Mouse (Mus musculus): ENCODE measurements around the gene Fam19a4. TPM values are rescaled to one million over a fixed set of nuclear protein-coding genes. Genes with fewer than 3 reads are reported as not detected.
A peak's percentile ranks its signal among the peaks of the same experiment; 100 is the strongest.

Fam19a4 gene
- polyA plus RNA-seq, 2 experiments: 0.28 to 0.31 TPM

DNA sequence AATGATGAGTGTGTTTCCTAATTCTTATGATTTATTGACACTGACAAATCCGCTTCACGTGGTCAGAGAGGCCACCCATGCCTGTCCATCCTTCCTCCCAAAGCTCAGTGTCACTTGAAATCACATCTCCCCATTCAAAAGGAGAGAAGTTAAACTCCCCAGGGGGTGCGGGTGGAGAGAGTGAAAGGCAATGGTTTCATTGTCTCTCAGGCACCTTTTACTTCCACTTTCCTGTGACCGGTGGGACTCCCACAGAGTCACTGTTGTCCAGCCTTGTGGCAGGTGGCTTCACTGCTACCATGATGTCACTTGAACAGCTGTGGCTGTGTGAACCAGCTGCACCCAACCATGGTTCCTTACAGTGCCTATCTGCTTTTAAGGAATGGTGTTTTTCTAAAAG is 11.8 kb downstream of the Fam19a4 start:
- no peak overlapping the region for H3K9ac ChIP-seq (ENCODE audit: low read depth, low read length, severe bottlenecking)
- no peaks in the 10 kb centered on the region for H3K4me1 ChIP-seq (ENCODE audit: control insufficient read depth, insufficient read depth, low read length)
- H3K27ac ChIP-seq (replicated peaks; ENCODE audit: low read depth, low read length): no peak overlapping the region
- ATAC-seq (ENCODE audit: low FRiP score, low read depth): no peak
- H3K4me2 ChIP-seq (replicated peaks; ENCODE audit: low read depth, low read length, severe bottlenecking): no peak overlapping the region
- 38% methylated on average over 4 of the region's 4 CpGs for WGBS
- no peaks in the 10 kb centered on the region for H3K27me3 ChIP-seq (ENCODE audit: control insufficient read depth, insufficient read depth, low read length)
- DNase-seq (ENCODE audit: low spot score): no peak
- H3K36me3 ChIP-seq (ENCODE audit: control insufficient read depth, insufficient read depth, low read length): no peaks in the 10 kb centered on the region
- no peaks in the 10 kb centered on the region for H3K9me3 ChIP-seq (ENCODE audit: control insufficient read depth, low read length)
- no peak overlapping the region for H3K4me3 ChIP-seq (replicated peaks; ENCODE audit: low read length)
- TF ChIP-seq POLR2A (IDR thresholded peaks at IDR 0.05; ENCODE audit: borderline replicate concordance, extremely low read depth, insufficient read depth, insufficient read length): no peak

DNA sequence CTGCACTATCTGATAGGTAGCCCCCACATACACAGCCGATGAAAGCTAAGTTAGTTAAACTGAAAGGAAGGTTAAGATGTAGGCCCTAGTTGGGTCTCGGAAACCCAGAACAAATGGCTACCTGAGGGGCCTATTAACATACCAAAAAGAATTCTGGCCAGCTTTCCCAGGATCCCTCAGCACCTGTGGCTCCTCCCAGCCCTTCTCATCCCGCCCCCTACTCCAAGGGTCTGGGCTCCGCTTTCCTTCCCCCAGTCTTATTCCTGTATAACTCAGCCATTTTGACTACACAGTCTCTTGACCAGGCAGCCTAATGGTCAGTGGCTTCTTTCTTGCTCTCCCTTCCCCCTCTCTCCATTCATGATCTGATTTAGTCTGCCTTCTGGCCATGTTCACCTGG is 13.7 kb downstream of the Fam19a4 start:
- WGBS: 70% methylated on average over 4 of the region's 4 CpGs

DNA sequence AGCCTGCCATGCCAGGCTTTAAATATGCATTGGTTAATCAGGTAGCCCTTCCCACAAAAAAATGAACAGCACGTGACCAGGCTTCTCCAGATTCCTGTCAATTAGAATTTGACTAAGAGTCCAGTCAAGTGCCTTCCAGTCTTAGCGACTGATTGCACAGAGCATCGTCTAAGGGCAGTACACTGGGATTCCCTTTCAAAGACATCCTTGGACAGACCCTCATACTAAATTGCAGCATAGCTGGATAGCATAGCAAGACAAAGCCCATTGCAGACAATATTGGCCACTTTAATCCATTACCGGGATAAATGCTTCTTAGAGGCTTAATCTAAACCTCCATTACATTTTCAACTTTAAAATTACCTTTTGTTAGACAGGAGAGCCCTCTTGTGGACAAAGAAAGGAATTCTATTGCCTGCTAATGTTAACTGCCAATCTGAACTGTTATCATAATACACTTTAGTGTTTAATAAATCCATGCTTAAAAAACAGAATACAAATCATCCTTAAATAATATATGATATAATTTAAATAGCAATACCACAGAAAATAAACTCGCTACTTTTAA is 33.0 kb downstream of the Fam19a4 start:
- no peak for TF ChIP-seq POLR2A (IDR thresholded peaks at IDR 0.05; ENCODE audit: borderline replicate concordance, extremely low read depth, insufficient read depth, insufficient read length)
- DNase-seq (ENCODE audit: low spot score): peak; percentile 52
- no peak overlapping the region for H3K4me2 ChIP-seq (replicated peaks; ENCODE audit: low read depth, low read length, severe bottlenecking)
- H3K9me3 ChIP-seq (ENCODE audit: control insufficient read depth, low read length): no peaks in the 10 kb centered on the region
- no peak overlapping the region for H3K4me3 ChIP-seq (replicated peaks; ENCODE audit: low read length)
- H3K9ac ChIP-seq (ENCODE audit: low read depth, low read length, severe bottlenecking): no peak overlapping the region
- no peak for ATAC-seq (ENCODE audit: low FRiP score, low read depth)
- no peaks in the 10 kb centered on the region for H3K27me3 ChIP-seq (ENCODE audit: control insufficient read depth, insufficient read depth, low read length)
- whole genome bisulfite sequencing: 32% methylated on average over 5 of the region's 5 CpGs
- no peaks in the 10 kb centered on the region for H3K36me3 ChIP-seq (ENCODE audit: control insufficient read depth, insufficient read depth, low read length)
- no peaks in the 10 kb centered on the region for H3K4me1 ChIP-seq (ENCODE audit: control insufficient read depth, insufficient read depth, low read length)
- H3K27ac ChIP-seq (replicated peaks; ENCODE audit: low read depth, low read length): no peak overlapping the region

More for the DNA sequence above, 13.7 kb downstream of the Fam19a4 start:
- no peaks in the 10 kb centered on the region for H3K27me3 ChIP-seq (ENCODE audit: control insufficient read depth, insufficient read depth, low read length)
- no peak for TF ChIP-seq POLR2A (IDR thresholded peaks at IDR 0.05; ENCODE audit: borderline replicate concordance, extremely low read depth, insufficient read depth, insufficient read length)
- H3K4me3 ChIP-seq (replicated peaks; ENCODE audit: low read length): no peak overlapping the region
- no peaks in the 10 kb centered on the region for H3K9me3 ChIP-seq (ENCODE audit: control insufficient read depth, low read length)
- no peak overlapping the region for H3K4me2 ChIP-seq (replicated peaks; ENCODE audit: low read depth, low read length, severe bottlenecking)
- ATAC-seq (ENCODE audit: low FRiP score, low read depth) (no peak), DNase-seq (ENCODE audit: low spot score) (no peak)
- no peaks in the 10 kb centered on the region for H3K4me1 ChIP-seq (ENCODE audit: control insufficient read depth, insufficient read depth, low read length)
- H3K9ac ChIP-seq (ENCODE audit: low read depth, low read length, severe bottlenecking): no peak overlapping the region
- H3K27ac ChIP-seq (replicated peaks; ENCODE audit: low read depth, low read length): no peak overlapping the region
- H3K36me3 ChIP-seq (ENCODE audit: control insufficient read depth, insufficient read depth, low read length): no peaks in the 10 kb centered on the region

DNA sequence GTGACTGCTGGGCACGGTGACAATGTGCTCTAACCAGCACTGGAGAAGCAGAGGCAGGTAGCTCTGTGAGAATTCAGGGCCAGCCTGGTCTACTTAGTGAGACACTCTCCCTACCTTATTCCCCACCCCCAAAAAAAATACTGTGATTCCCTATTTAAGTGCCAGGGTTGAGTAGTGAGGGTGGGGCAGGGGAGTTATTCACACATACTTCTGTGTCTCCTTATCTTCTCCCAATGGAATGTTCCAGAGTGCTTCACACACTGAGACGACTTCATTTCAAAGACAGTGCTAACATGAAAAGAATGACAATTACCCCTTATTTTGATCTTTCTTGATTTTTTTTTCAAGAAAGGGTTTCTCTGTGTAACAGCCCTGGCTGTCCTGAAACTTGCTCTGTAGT is 40.9 kb downstream of the Fam19a4 start:
- Histone ChIP-seq H3K9ac (ENCODE audit: low read depth, low read length, severe bottlenecking) (no peak overlapping the region), H3K4me1 (ENCODE audit: control insufficient read depth, insufficient read depth, low read length) (no peaks in the 10 kb centered on the region), H3K27me3 (ENCODE audit: control insufficient read depth, insufficient read depth, low read length) (no peaks in the 10 kb centered on the region), H3K27ac (replicated peaks; ENCODE audit: low read depth, low read length) (no peak overlapping the region), H3K9me3 (ENCODE audit: control insufficient read depth, low read length) (no peaks in the 10 kb centered on the region), H3K36me3 (ENCODE audit: control insufficient read depth, insufficient read depth, low read length) (no peaks in the 10 kb centered on the region), H3K4me3 (replicated peaks; ENCODE audit: low read length) (no peak overlapping the region), H3K4me2 (replicated peaks; ENCODE audit: low read depth, low read length, severe bottlenecking) (no peak overlapping the region)
- no peak for DNase-seq (ENCODE audit: low spot score)
- no peak for TF ChIP-seq POLR2A (IDR thresholded peaks at IDR 0.05; ENCODE audit: borderline replicate concordance, extremely low read depth, insufficient read depth, insufficient read length)
- no peak for ATAC-seq (ENCODE audit: low FRiP score, low read depth)
- WGBS: 58% methylated on average over 2 of the region's 2 CpGs

DNA sequence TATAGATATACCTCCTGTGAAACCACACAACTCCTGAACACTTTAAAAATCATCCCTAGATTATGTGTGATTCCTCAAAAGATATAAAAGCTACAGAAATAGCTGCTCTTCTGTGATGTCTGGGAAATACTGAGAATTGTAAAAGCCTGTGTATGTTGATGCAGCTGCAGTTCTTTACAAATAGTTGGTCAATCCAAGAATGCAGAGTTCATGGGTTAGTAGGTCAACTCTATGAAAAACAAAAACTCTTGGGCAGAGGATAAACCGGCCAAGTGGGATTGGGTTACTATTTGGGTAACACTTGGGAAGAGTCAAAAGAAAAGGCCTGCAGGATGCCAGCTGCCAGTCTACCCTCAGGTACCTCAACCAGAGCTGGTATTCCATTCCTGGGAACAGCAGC is 43.5 kb downstream of the Fam19a4 start:
- H3K4me2 ChIP-seq (replicated peaks; ENCODE audit: low read depth, low read length, severe bottlenecking): no peak overlapping the region
- H3K4me1 ChIP-seq (ENCODE audit: control insufficient read depth, insufficient read depth, low read length): no peaks in the 10 kb centered on the region
- no peak for ATAC-seq (ENCODE audit: low FRiP score, low read depth)
- no peak for DNase-seq (ENCODE audit: low spot score)
- H3K27ac ChIP-seq (replicated peaks; ENCODE audit: low read depth, low read length): no peak overlapping the region
- H3K9ac ChIP-seq (ENCODE audit: low read depth, low read length, severe bottlenecking): no peak overlapping the region
- no peaks in the 10 kb centered on the region for H3K27me3 ChIP-seq (ENCODE audit: control insufficient read depth, insufficient read depth, low read length)
- no peaks in the 10 kb centered on the region for H3K36me3 ChIP-seq (ENCODE audit: control insufficient read depth, insufficient read depth, low read length)
- WGBS: 83% methylated on average over 1 of the region's 1 CpGs
- H3K4me3 ChIP-seq (replicated peaks; ENCODE audit: low read length): no peak overlapping the region
- no peaks in the 10 kb centered on the region for H3K9me3 ChIP-seq (ENCODE audit: control insufficient read depth, low read length)
- TF ChIP-seq POLR2A (IDR thresholded peaks at IDR 0.05; ENCODE audit: borderline replicate concordance, extremely low read depth, insufficient read depth, insufficient read length): no peak

DNA sequence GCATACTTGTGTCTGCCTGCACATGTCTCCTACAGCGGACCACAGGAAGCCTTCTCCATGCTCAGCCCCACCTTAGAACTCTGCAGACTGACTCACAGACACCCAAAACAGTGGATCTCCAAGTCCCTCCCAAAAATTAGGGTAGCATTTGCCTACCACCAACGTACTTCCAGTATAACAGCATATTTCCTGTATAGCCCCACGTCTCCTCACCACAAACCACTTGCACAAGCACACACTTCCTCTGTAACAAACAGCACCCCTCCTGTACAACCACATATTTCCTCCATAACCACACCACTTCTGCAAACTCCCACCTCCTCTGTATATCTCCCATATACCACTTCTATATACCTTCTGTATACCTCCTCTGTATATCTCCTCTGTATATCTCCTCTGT is 44.2 kb downstream of the Fam19a4 start:
- WGBS: 77% methylated on average over 3 of the region's 3 CpGs

More for the DNA sequence above, 44.2 kb downstream of the Fam19a4 start:
- ATAC-seq (ENCODE audit: low FRiP score, low read depth): no peak
- Histone ChIP-seq H3K4me1 (ENCODE audit: control insufficient read depth, insufficient read depth, low read length) (no peaks in the 10 kb centered on the region), H3K4me3 (replicated peaks; ENCODE audit: low read length) (no peak overlapping the region), H3K9ac (ENCODE audit: low read depth, low read length, severe bottlenecking) (no peak overlapping the region), H3K9me3 (ENCODE audit: control insufficient read depth, low read length) (no peaks in the 10 kb centered on the region), H3K4me2 (replicated peaks; ENCODE audit: low read depth, low read length, severe bottlenecking) (no peak overlapping the region), H3K27ac (replicated peaks; ENCODE audit: low read depth, low read length) (no peak overlapping the region), H3K36me3 (ENCODE audit: control insufficient read depth, insufficient read depth, low read length) (no peaks in the 10 kb centered on the region), H3K27me3 (ENCODE audit: control insufficient read depth, insufficient read depth, low read length) (no peaks in the 10 kb centered on the region)
- DNase-seq (ENCODE audit: low spot score): no peak
- TF ChIP-seq POLR2A (IDR thresholded peaks at IDR 0.05; ENCODE audit: borderline replicate concordance, extremely low read depth, insufficient read depth, insufficient read length): no peak
